Mouse (Mus musculus) lung, adult 2 months (tissue): Measurements from ENCODE around the gene Pde10a.

Experiments used
- CTCF ChIP-seq: fragments of 200-500 bp; IDR thresholded peaks from 2 replicates; pipeline ENCODE4 v1.5.1; 2011; ENCODE audit warnings: mild to moderate bottlenecking, low read length, control low read depth; ENCODE audit not compliant: insufficient read depth
- POLR2A ChIP-seq: fragments of 200-500 bp; IDR thresholded peaks from 2 replicates; pipeline ENCODE4 v1.6.1; 2011; ENCODE audit warnings: low read depth, mild to moderate bottlenecking, control low read depth, low read length, borderline replicate concordance; ENCODE audit errors: extremely low read depth

GRCm38 (mm10) chr17:8841897-8842540 is 316.8 kb downstream of the Pde10a start:
- TF ChIP-seq CTCF (no peak), POLR2A (no peak)
